Mouse (Mus musculus): ENCODE data around the gene Mrpl14. TPM values are rescaled to one million over a fixed set of nuclear protein-coding genes. Genes with fewer than 3 reads are reported as not detected.

Gene Mrpl14
- polyA plus RNA-seq, 1 experiment from 2014 or later = 113 TPM

DNA sequence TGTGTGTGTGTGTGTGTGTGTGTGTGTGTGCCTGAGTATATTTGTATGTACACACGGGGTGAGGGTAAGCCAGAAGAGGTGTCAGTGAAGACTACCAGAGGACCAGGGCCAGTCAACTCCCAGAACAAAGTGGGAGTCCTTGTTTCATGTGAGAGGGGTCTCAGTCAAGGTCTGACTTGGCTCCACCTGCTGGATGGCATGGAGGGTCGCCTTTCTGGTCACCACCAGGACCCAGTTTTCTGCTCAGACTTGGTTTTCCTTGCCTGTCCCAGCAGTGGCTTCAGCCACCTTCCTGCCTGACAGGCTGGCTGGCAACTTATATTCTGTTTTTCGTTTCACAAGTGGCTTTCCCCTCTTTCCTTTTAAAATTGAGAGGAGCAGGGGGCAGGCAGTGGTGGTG is 21.3 kb downstream of the Mrpl14 start:
- 29% methylated on average over 3 of the region's 3 CpGs for WGBS (ENCODE audit: insufficient replicate concordance)
- DNase-seq = no peak
- H3K4me3 ChIP-seq (ENCODE audit: low read depth, low read length) = no peak overlapping the region

DNA sequence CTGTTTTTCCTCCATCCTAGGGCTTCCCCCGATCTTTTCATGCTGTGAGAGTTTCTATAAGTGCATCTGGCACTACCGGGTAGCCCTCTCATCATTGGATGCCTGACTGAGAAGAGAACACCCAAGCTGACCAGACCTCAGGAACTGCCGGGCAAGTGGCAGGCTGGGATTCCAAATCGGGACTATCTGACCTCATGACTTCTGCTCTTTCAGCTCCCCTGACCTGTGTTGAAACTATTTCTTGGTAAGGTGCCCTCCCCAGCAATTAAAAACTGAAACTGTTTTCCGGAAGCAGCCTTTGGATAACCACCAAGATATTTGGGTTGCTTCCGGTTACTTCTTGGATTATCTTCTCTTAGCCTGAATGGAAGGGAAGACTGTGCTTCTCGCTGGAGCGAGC is 22.1 kb downstream of the Mrpl14 start:
- 71% methylated on average over 8 of the region's 8 CpGs for WGBS (ENCODE audit: insufficient replicate concordance)
- Histone ChIP-seq H3K4me1 (ENCODE audit: insufficient read depth) (peaks cover 7% of the 10 kb centered on the region; the same call in 1 of the 2 replicates), H3K27ac (ENCODE audit: low read depth) (no peak overlapping the region), H3K9me3 (ENCODE audit: low read length) (no peaks in the 10 kb centered on the region), H3K4me2 (ENCODE audit: low read depth, low read length) (no peak overlapping the region), H3K27me3 (ENCODE audit: insufficient read depth, low read length) (no peaks in the 10 kb centered on the region), H3K36me3 (replicated peaks; ENCODE audit: insufficient read depth, low read length) (no peaks in the 10 kb centered on the region), H3K9ac (replicated peaks) (no peak overlapping the region), H3K4me3 (ENCODE audit: low read depth, low read length) (no peak overlapping the region)
- ATAC-seq (no peak), DNase-seq (no peak)
- TF ChIP-seq EP300 (IDR thresholded peaks at IDR 0.05; ENCODE audit: low read depth) = no peak
- no peak for TF ChIP-seq CTCF (IDR thresholded peaks at IDR 0.05; ENCODE audit: low read depth)

More for the DNA sequence above, 21.3 kb downstream of the Mrpl14 start:
- Histone ChIP-seq H3K27ac (ENCODE audit: low read depth) (no peak overlapping the region), H3K9ac (replicated peaks) (no peak overlapping the region), H3K4me1 (ENCODE audit: insufficient read depth) (peaks cover 9% of the 10 kb centered on the region; the same call in 1 of the 2 replicates), H3K36me3 (replicated peaks; ENCODE audit: insufficient read depth, low read length) (no peaks in the 10 kb centered on the region), H3K4me2 (ENCODE audit: low read depth, low read length) (no peak overlapping the region), H3K27me3 (ENCODE audit: insufficient read depth, low read length) (no peaks in the 10 kb centered on the region), H3K9me3 (ENCODE audit: low read length) (no peaks in the 10 kb centered on the region)
- no peak for ATAC-seq
- no peak for TF ChIP-seq EP300 (IDR thresholded peaks at IDR 0.05; ENCODE audit: low read depth)
- peak; percentile 14; the same call in 1 of the 2 replicates for TF ChIP-seq CTCF (IDR thresholded peaks at IDR 0.05; ENCODE audit: low read depth)

- Histone ChIP-seq H3K27me3 (ENCODE audit: insufficient read depth, low read length) (no peaks in the 10 kb centered on the region), H3K36me3 (replicated peaks; ENCODE audit: insufficient read depth, low read length) (no peaks in the 10 kb centered on the region), H3K4me3 (ENCODE audit: low read depth, low read length) (no peak overlapping the region), H3K4me1 (ENCODE audit: insufficient read depth) (no peaks in the 10 kb centered on the region), H3K9ac (replicated peaks) (no peak overlapping the region), H3K4me2 (ENCODE audit: low read depth, low read length) (no peak overlapping the region), H3K27ac (ENCODE audit: low read depth) (no peak overlapping the region), H3K9me3 (ENCODE audit: low read length) (no peaks in the 10 kb centered on the region)
- ATAC-seq (no peak), DNase-seq (no peak)
- TF ChIP-seq CTCF (IDR thresholded peaks at IDR 0.05; ENCODE audit: low read depth) = no peak
- TF ChIP-seq EP300 (IDR thresholded peaks at IDR 0.05; ENCODE audit: low read depth) = no peak
- WGBS (ENCODE audit: insufficient replicate concordance) = 40% methylated on average over 3 of the region's 3 CpGs
Measured at GRCm38 (mm10) chr17:45709829-45710228, 23.7 kb downstream of the Mrpl14 start.

DNA sequence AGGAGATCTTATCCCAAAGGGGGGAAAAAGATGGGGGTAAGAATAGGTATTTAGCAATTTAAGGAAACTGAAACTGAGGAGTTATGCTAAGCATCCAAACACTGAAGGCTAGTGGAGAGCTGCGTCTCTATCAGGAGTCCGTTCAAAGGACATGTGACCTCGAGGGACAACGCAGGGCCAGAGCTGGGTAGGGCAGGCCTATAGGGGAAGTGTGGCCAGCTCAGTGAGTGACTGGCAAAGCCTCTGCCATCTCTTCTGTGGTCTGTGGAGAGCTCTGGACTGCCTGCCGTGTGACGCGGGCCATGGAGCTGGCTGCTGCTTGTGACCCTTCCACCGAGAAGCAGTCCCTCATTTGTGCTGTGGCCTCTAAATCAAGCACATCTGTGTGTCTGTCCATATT is 24.3 kb downstream of the Mrpl14 start:
- TF ChIP-seq EP300 (IDR thresholded peaks at IDR 0.05; ENCODE audit: low read depth) = no peak
- TF ChIP-seq CTCF (IDR thresholded peaks at IDR 0.05; ENCODE audit: low read depth) = no peak
- Histone ChIP-seq H3K27me3 (ENCODE audit: insufficient read depth, low read length) (no peaks in the 10 kb centered on the region), H3K4me1 (ENCODE audit: insufficient read depth) (no peaks in the 10 kb centered on the region), H3K27ac (ENCODE audit: low read depth) (no peak overlapping the region), H3K9ac (replicated peaks) (no peak overlapping the region), H3K4me2 (ENCODE audit: low read depth, low read length) (no peak overlapping the region), H3K36me3 (replicated peaks; ENCODE audit: insufficient read depth, low read length) (no peaks in the 10 kb centered on the region), H3K4me3 (ENCODE audit: low read depth, low read length) (no peak overlapping the region), H3K9me3 (ENCODE audit: low read length) (no peaks in the 10 kb centered on the region)
- WGBS (ENCODE audit: insufficient replicate concordance) = 56% methylated on average over 8 of the region's 8 CpGs
- no peak for ATAC-seq
- DNase-seq = no peak

- Histone ChIP-seq H3K4me1 (ENCODE audit: insufficient read depth) (no peaks in the 10 kb centered on the region), H3K9ac (replicated peaks) (no peak overlapping the region), H3K27ac (ENCODE audit: low read depth) (no peak overlapping the region), H3K36me3 (replicated peaks; ENCODE audit: insufficient read depth, low read length) (no peaks in the 10 kb centered on the region), H3K27me3 (ENCODE audit: insufficient read depth, low read length) (no peaks in the 10 kb centered on the region), H3K4me3 (ENCODE audit: low read depth, low read length) (no peak overlapping the region), H3K4me2 (ENCODE audit: low read depth, low read length) (no peak overlapping the region), H3K9me3 (ENCODE audit: low read length) (no peaks in the 10 kb centered on the region)
- TF ChIP-seq CTCF (IDR thresholded peaks at IDR 0.05; ENCODE audit: low read depth) (no peak), EP300 (IDR thresholded peaks at IDR 0.05; ENCODE audit: low read depth) (no peak)
- DNase-seq (no peak), ATAC-seq (no peak)
- WGBS (ENCODE audit: insufficient replicate concordance) = 27% methylated on average over 3 of the region's 3 CpGs
Measured at GRCm38 (mm10) chr17:45711525-45711924, 25.4 kb downstream of the Mrpl14 start.

DNA sequence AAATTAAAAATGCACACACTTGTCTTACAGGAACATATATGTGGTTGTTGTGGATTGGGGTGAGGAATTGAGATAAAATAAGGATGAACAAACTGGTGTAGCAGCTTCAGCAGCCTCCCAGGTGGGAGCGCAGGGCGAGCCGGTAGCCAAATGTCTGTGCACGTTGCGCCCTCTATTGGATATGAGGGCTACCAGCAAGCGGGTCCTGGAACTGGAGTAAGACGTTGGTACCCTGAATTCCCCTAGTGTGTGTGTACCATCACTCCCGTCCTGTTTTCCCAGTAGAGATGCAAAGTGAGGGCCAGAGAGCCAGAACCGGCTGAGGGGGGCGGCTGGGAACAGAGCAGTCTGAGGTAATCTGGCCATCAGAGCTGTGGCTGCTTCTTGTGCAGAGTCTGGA is 32.2 kb downstream of the Mrpl14 start:
- Histone ChIP-seq H3K9me3 (ENCODE audit: low read length) (no peaks in the 10 kb centered on the region), H3K4me2 (ENCODE audit: low read depth, low read length) (no peak overlapping the region), H3K27ac (ENCODE audit: low read depth) (no peak overlapping the region), H3K9ac (replicated peaks) (no peak overlapping the region), H3K4me3 (ENCODE audit: low read depth, low read length) (no peak overlapping the region), H3K36me3 (replicated peaks; ENCODE audit: insufficient read depth, low read length) (no peaks in the 10 kb centered on the region), H3K27me3 (ENCODE audit: insufficient read depth, low read length) (0 out of 2 replicates have a peak, but pooled peaks cover 1% of the 10 kb centered on the region), H3K4me1 (ENCODE audit: insufficient read depth) (no peaks in the 10 kb centered on the region)
- ATAC-seq (peak; percentile 62; the same call in 1 of the 2 replicates), DNase-seq (peak; percentile 71)
- WGBS (ENCODE audit: insufficient replicate concordance) = 5% methylated on average over 10 of the region's 10 CpGs
- TF ChIP-seq EP300 (IDR thresholded peaks at IDR 0.05; ENCODE audit: low read depth) (no peak), CTCF (IDR thresholded peaks at IDR 0.05; ENCODE audit: low read depth) (peak; percentile 87)
